Mouse (Mus musculus) midbrain, postnatal 0 days (tissue): ENCODE data around the gene Ptger2. TPM values are rescaled to one million over a fixed set of nuclear protein-coding genes. Genes with fewer than 3 reads are reported as not detected.
A peak's percentile ranks its signal among the peaks of the same experiment; 100 is the strongest.
"Not testable (repeated sequence)": the region's sequence is repeated elsewhere in the genome, so short reads cannot be mapped to it uniquely, and the experiment has no call there.

ENCODE experiments used
- ATAC-seq: fragments of 200-750 bp; cut with Nextera tagmentation; 2 replicates; pipeline ENCODE4 v1.8.0; 2017; ENCODE audit warnings: moderate number of reproducible peaks, mild to moderate bottlenecking, moderate TSS enrichment, moderate library complexity; ENCODE audit not compliant: low FRiP score
- DNase-seq: peaks from one replicate; pipeline ENCODE4 v3.0.0-alpha.2; 2015; ENCODE audit warnings: low spot score
- H3K27ac ChIP-seq: fragments of 300-500 bp; sonication (generic); 2 replicates; pipeline ENCODE4 v1.5.1; 2014; ENCODE audit warnings: low read depth, mild to moderate bottlenecking, low read length, mixed read lengths
- H3K27me3 ChIP-seq: fragments of 300-500 bp; sonication (generic); 2 replicates; pipeline ENCODE4 v1.6.1; 2014; ENCODE audit warnings: low read length, control low read depth, mixed read lengths; ENCODE audit not compliant: insufficient read depth
- H3K36me3 ChIP-seq: fragments of 300-500 bp; sonication (generic); 2 replicates; pipeline ENCODE4 v1.6.1; 2014; ENCODE audit warnings: low read length, control low read depth, mixed read lengths; ENCODE audit not compliant: insufficient read depth
- H3K4me1 ChIP-seq: fragments of 300-500 bp; sonication (generic); 2 replicates; pipeline ENCODE4 v1.6.1; 2014; ENCODE audit warnings: mild to moderate bottlenecking, control low read depth, antibody characterized with exemption, low read length, mixed read lengths; ENCODE audit not compliant: insufficient read depth
- H3K4me2 ChIP-seq: fragments of 300-500 bp; sonication (generic); 2 replicates; pipeline ENCODE4 v1.6.1; 2014; ENCODE audit warnings: low read depth, mild to moderate bottlenecking, low read length, mixed read lengths; ENCODE audit not compliant: poor library complexity, severe bottlenecking
- H3K4me3 ChIP-seq: fragments of 300-500 bp; sonication (generic); 2 replicates; pipeline ENCODE4 v1.5.1; 2014; ENCODE audit warnings: low read depth, mild to moderate bottlenecking, low read length, moderate library complexity
- H3K9ac ChIP-seq: fragments of 300-500 bp; sonication (generic); replicated peaks from 2 replicates; pipeline ENCODE4 v1.6.1; 2014; ENCODE audit warnings: mild to moderate bottlenecking, low read length, moderate library complexity, mixed read lengths; ENCODE audit not compliant: poor library complexity, severe bottlenecking
- H3K9me3 ChIP-seq: fragments of 300-500 bp; sonication (generic); 2 replicates; pipeline ENCODE4 v1.6.1; 2016; ENCODE audit warnings: low read length, control low read depth
- CTCF ChIP-seq: IDR thresholded peaks from 2 replicates; pipeline ENCODE4 v1.5.1; 2016; ENCODE audit warnings: antibody characterized with exemption, mild to moderate bottlenecking
- WGBS: fragments of 180-500 bp; shearing (Covaris S2); extraction: QIAGEN DNeasy Blood & Tissue Kit; methylation state at CpG from one replicate; pipeline ENCODE4 v1.1.7; 2014; 5-methylcytosine and 5-hydroxymethylcytosine counted together
- polyA plus RNA-seq: library from polyadenylated mRNA; unstranded; fragments of >200 nt; fragmentation: Nextera tagmentation; extraction: Ambion mirVana; gene quantifications from 2 replicates; pipeline ENCODE4 v1.2.1, GENCODE M21; 2015
- total RNA-seq: library from RNA; depleted of rRNA; stranded (reverse); fragments of >200 nt; gene quantifications from 2 replicates; pipeline ENCODE4 v1.2.3, GENCODE M21; 2014; rRNA removed

The Ptger2 gene
- total RNA-seq: 0.49 and 0.99 TPM in 2 replicates
- 1.0 and 1.1 TPM in 2 replicates for polyA plus RNA-seq

DNA sequence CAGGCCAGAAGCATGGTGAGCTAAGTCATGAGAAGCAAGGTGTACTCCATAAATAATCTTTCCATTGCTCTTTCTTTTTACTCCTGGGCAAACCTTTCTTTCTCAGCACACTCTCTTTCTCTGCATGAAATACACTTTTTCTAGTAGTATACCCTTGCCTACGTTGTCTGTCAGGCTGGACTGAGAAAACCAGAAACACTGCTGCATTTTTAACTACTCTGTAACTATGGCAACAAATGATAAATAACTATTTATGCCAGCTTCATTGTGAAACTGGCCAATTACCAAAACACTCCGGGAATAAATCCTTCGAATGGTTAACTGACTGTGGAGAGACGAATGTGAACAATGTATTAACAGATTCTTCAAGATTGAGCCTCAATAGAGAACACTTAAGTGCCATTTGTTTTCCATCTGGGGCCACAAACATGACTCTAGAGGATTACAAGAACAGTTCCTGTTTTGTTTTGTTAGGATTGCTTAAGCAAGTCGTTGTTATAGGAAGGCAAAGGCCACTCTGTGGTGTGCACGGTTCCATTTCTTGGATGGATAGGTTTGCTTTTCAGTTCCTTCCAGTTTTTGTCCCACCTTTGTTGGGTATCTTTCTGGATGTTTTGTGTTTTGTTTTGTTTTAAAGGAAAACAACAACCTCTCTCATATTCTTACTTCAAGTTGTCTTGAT lies at the start of gene Ptger2:
TSS of gene Ptger2 (plus strand) at position 522 of the 682 bp plus-strand sequence.
- WGBS: 27% methylated on average over 5 of the region's 6 CpGs
- DNase-seq: peak; percentile 22
- H3K27ac ChIP-seq, H3K27me3 ChIP-seq, H3K36me3 ChIP-seq, ATAC-seq, H3K9me3 ChIP-seq: not testable (repeated sequence)
- Histone ChIP-seq H3K4me3 (peak within 1 kb of the TSS; percentile 41), H3K9ac (peak within 1 kb of the TSS; percentile 51), H3K4me1 (peaks cover 10% of the 10 kb centered on the region), H3K4me2 (peak within 1 kb of the TSS; percentile 83)

- no peaks in the 10 kb centered on the region for H3K4me1 ChIP-seq
- 91% methylated on average over 1 of the region's 1 CpGs for WGBS
- no peak for ATAC-seq
- no peak overlapping the region for H3K9ac ChIP-seq
- no peak overlapping the region for H3K4me3 ChIP-seq
- H3K9me3 ChIP-seq: no peaks in the 10 kb centered on the region
- H3K36me3 ChIP-seq: no peaks in the 10 kb centered on the region
- H3K27me3 ChIP-seq: no peaks in the 10 kb centered on the region
- no peak for TF ChIP-seq CTCF
- DNase-seq: peak; percentile 6
- H3K27ac ChIP-seq: no peak overlapping the region
- no peak overlapping the region for H3K4me2 ChIP-seq
Observed at GRCm38 (mm10) chr14:44960746-44961145, 27.2 kb upstream of the Ptger2 start.

DNA sequence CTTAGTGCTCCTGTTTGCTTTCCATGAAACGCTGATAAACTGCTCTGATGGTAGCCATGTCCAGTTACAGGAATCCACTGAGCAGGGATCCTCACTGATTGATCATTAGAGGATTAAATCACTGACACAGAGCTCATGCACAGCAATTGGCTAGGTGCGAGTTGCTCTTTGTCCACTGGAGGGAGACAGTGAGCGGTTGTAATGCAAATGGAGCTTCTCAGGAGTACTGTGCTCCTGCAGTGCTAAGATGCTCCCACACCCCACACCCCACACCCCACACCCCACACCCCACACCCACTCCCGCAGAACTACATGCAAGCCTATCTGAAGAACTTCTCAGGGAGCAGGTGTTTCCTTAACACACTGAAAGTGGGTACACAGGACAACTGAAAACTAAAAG lies 10.7 kb upstream of the Ptger2 start:
- peak; percentile 39 for DNase-seq
- H3K9ac ChIP-seq, H3K36me3 ChIP-seq, H3K27me3 ChIP-seq, ATAC-seq, H3K4me3 ChIP-seq, H3K27ac ChIP-seq, H3K4me1 ChIP-seq, H3K9me3 ChIP-seq, H3K4me2 ChIP-seq: not testable (repeated sequence)
- 7% methylated on average over 4 of the region's 4 CpGs for WGBS
- peak; percentile 66 for TF ChIP-seq CTCF

- no peak overlapping the region for H3K27ac ChIP-seq
- H3K4me3 ChIP-seq: no peak overlapping the region
- no peaks in the 10 kb centered on the region for H3K9me3 ChIP-seq
- no peaks in the 10 kb centered on the region for H3K27me3 ChIP-seq
- peak; percentile 59 for TF ChIP-seq CTCF
- no peak for ATAC-seq
- H3K4me2 ChIP-seq: no peak overlapping the region
- H3K9ac ChIP-seq: no peak overlapping the region
- no peaks in the 10 kb centered on the region for H3K4me1 ChIP-seq
- WGBS: 46% methylated on average over 3 of the region's 3 CpGs
- peak; percentile 24 for DNase-seq
- no peaks in the 10 kb centered on the region for H3K36me3 ChIP-seq
Observed at GRCm38 (mm10) chr14:44979887-44980286, 8.1 kb upstream of the Ptger2 start.

- DNase-seq: peak; percentile 72
- peak; percentile 69 for TF ChIP-seq CTCF
- Histone ChIP-seq H3K9ac (no peak overlapping the region), H3K36me3 (no peaks in the 10 kb centered on the region), H3K4me2 (no peak overlapping the region), H3K27me3 (no peaks in the 10 kb centered on the region), H3K9me3 (no peaks in the 10 kb centered on the region), H3K4me1 (no peaks in the 10 kb centered on the region), H3K4me3 (no peak overlapping the region), H3K27ac (no peak overlapping the region)
- 9% methylated on average over 4 of the region's 4 CpGs for WGBS
- no peak for ATAC-seq
Observed at GRCm38 (mm10) chr14:44981490-44981889, 6.5 kb upstream of the Ptger2 start.

DNA sequence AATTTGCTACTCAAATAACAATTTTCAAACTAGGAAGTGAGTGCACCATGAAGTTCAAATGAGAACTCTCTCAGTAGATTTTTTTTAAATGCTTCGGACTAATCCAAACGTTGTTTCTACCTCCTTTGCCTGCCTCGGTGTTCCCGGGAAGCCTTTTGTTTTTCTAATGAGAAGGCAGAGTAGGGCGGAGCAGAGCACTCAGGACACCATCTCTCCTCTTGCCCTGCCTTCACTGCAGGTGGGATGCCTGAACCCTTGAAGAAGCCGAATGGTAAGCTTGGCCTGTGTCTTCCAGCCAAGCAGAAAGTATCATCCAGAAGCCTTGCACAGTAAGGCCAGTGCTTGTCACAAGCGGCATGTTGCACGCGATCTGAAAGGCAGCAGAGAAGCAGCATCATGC lies 3.9 kb upstream of the Ptger2 start:
- Histone ChIP-seq H3K9ac (no peak overlapping the region), H3K4me1 (peaks cover 5% of the 10 kb centered on the region; the same call in 1 of the 2 replicates), H3K4me2 (no peak overlapping the region), H3K9me3 (no peaks in the 10 kb centered on the region), H3K36me3 (no peaks in the 10 kb centered on the region), H3K4me3 (no peak overlapping the region), H3K27me3 (0 out of 2 replicates have a peak, but pooled peaks cover 4% of the 10 kb centered on the region), H3K27ac (no peak overlapping the region)
- 25% methylated on average over 9 of the region's 9 CpGs for WGBS
- no peak for ATAC-seq
- DNase-seq: no peak
- no peak for TF ChIP-seq CTCF
